Mouse (Mus musculus) inflammation-experienced regulatory T-cells, adult 6 months (primary cell): Measurements from ENCODE around the gene Rwdd3. TPM values are rescaled to one million over a fixed set of nuclear protein-coding genes. Genes with fewer than 3 reads are reported as not detected.

Source experiments
- ATAC-seq: one replicate; pipeline ENCODE4 v1.8.0; 2017
- polyA plus RNA-seq, 3 experiments: library from polyadenylated mRNA; unstranded; fragments of 100-300 nt; shearing (Covaris generic); gene quantifications; one replicate each; pipeline ENCODE4 v1.2.1; 2017

Rwdd3 gene
- polyA plus RNA-seq, 3 experiments from 2014 or later: 1.5 to 11.0 (median 9.7) TPM

DNA sequence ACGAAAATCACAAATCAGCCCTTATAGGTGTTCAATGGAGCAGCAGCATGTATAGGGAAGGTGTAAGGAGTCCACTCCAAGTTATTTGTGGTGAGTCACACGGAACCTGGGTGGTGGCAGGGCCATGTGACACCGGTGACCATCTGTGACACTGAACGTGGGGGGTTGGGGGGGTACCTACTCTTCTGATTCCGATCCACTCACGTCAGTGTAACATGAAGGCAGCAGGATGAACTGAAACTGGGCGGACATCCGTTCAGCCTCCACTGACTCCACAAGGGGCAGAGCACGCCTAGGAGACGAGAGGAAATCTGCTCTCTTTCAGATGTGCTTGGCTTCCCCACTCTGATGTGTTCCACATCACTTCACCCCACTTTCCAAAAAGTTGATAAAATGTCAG is 11.9 kb downstream of the Rwdd3 start:
- no peak for ATAC-seq

DNA sequence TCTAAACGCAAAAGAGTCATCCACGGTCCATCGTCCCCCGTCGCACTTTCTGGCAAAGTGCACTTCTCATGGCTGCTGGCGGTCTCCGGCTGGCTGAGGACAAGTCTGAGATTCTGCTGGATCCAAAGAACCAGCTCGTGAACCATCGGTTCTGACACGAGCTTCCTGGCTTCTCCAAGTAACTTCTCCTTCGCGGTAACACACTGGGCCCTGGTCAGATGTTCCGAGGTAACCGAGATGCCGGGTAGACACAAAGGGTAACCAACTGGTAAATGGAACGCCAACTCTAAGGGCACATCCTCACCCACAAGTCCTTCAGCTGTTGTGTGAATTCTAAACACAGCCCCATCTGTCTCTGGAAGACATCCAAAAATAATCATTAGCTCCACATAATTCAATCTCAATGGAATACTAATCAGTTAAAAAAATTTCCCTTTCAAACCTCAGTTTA is 12.6 kb downstream of the Rwdd3 start:
- no peak for ATAC-seq

DNA sequence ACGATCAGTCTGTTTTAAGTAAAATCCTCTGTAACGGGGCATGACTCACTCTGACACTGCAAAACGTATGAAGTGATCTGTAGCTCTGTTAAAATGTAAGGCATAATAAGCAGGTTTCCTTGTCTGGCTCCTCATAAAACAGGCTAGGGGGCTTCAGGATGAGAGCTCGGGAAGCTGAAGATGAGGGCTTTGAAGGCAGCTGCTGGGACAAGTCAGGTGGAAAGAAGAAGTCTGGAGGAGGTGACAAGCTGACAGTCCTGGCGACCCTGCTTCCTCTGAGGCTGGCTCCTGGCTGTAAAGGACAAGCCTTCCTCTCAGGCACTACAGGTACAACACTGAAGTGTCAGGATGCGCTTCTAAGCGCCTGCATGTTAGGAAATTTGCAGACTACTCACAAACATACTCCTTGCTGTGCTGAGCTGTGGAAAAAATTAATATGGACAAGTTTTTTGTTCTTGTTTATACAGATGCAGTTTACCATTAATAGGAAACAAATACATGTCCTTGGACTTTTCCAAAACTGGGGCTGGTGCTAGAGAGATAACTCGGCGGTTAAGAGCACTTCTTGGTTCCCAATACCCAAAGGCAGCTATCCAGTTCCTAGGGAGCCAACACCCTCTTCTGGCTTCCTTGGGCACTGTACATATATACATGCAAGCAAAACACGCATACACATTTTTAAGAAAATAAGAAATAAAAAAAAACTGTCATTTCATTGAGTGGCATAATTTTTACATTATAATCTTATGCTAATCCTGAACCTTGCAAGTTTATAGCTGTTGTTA is 13.8 kb downstream of the Rwdd3 start:
- no peak for ATAC-seq

DNA sequence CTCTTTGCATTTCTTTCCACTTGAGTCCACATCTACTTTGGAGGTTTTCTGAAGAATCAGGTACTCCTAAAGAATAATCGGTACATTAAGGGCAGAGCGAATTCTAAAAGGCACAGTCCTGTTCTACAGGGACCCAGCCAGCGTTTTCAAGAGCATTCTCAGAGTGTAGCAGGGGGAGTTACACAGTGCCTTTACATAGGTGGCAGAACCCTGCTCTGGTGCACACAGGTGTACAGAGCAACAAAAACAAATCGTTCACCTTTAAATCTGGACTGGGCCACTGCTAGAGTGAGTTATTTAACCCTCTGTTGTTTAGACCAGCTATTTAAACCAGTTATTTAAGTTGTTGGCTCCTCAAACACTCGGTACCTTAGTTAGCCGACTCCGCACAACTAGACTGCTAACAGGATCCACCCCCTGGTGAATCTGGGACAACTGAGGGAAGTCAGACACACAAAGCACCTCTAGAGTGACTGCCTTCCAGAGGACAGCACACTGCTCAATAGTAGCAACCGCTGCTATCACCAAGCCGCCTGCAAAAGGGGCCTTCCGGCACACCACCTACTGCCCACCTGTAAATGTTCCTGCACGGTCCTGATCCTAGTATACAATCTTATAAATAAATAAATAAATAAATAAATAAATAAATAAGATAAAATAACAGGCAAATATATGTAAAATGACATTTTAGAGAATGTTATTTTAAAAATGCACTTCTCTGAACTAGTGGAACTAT is 14.9 kb downstream of the Rwdd3 start:
- no peak for ATAC-seq

DNA sequence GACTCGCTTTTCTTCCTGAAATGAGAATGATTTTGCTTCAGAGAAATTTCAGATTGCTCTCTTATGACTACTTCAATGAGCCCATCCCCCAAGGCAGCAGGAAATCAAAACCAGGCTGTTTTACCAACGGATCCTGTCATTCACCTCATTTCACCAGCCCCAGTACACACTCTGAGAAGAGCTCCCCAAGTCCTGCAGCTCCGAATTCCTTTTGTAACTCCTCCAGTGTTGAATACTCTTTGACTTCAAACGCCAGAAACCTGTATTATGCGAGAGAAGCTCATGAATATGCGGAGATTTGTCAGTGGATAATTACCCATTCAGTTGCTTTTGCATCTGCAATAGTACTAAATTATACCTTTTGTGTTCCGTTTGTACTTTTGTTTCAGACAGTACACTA is 15.5 kb downstream of the Rwdd3 start:
- no peak for ATAC-seq

DNA sequence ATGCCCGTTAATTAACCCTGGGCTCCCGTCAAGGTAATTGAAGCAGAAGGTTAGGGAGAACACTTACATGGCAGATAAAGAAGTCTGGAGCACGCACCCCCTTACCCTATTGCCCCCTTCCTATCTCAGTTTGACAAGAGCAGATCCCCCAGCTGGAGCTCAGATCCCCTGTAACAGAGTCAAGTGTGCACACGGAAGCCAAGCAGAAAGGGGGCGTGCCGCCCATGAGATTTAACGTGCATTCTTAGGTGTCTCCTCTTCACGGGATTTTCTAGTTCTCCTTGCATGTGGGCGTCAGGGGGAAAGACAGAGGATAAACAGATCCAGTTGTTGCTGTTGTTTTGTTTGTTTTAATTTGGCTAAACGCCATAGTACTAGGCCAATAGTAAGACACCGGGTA is 37.6 kb downstream of the Rwdd3 start:
- ATAC-seq: no peak

DNA sequence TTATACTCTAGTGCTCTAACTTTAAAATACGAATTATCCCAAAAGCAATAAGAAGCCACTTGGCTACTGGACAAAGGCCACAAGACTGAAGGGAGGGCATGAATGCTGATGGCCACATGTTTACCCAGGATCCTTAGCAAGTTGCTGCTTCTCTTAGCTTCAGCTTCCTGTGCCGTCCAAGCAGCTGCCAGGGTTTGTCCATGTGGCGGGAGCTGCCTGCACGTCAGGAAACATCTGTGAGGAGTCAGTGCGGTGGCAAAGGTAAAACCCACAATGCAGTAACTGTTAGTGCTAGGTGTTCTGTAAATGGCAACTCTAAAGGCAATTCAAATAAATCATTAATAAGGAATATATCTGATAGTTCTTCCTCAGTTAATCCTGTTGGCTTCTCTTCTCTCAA is 38.5 kb downstream of the Rwdd3 start:
- ATAC-seq: no peak

DNA sequence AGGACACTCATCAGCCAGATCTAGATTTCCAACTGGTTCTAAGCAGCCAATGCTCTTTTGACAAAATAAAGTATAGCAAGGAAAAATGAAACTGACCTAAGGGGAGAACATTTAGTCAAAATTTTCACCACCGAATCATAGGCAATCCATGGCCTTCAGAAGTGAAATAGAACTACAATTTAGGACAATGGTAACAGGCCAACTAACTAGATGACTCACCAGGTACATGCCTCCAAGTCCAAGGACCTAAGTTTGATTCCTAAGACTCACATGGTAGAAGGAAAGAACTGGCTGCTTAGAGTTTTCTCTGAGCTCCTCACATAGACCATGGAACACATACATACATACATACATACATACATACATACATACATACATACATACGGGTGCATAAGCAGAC is 44.3 kb downstream of the Rwdd3 start:
- ATAC-seq: no peak

DNA sequence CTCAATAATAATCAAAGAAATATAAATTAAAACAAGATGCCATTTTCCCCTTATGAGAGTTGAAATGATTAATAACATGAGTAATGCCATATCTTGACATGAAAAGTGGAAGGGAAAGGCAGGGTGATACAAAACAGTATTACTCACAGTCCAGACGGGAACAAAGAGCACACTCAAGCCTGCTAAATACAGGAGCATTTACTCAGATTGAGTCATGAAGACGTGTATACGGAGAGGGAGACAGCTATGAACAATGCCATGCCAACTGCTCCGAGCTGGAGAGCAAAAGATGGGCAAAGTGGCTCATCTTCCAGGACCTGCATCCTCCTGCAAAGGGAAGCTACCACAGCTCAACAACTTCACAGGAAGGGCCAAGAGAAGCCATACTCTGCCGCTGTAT is 45.0 kb downstream of the Rwdd3 start:
- ATAC-seq: no peak

DNA sequence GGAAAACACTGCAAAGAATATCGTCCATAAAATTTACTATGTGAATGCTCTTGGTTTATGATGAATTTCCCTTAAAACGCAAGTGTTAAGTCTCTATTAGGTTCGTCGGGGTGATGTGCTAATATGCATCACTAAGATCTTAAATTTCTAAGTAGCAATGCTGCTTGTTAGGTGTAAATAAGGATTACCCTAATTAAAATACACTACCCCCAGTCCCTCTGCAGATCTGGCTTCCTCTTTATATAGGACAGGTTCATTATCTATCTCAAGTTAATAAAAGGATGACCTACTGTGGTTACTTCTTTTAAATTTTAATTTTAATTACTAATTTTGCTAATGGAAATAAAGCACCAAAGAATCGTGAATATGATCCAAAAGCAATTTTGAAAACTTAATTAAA is 50.4 kb downstream of the Rwdd3 start:
- ATAC-seq: no peak

DNA sequence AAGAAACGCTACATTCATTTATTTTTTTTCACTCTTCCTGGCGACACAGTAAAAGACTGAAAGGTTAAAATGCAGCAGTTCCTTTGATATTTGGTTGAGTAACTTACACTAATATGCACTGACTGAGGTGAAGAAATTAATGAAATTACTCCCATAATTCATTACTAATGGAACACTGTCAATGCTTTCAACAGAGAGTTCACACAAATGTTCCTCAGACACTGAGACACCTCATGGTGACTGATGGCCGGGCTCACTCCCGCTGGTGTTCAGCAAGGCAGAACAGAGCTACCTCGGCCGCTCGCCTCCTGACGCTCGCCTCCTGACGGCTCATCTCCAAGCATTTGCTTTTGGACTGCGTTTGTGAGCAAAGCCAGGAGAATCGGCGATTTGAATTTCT is 54.9 kb downstream of the Rwdd3 start:
- no peak for ATAC-seq

DNA sequence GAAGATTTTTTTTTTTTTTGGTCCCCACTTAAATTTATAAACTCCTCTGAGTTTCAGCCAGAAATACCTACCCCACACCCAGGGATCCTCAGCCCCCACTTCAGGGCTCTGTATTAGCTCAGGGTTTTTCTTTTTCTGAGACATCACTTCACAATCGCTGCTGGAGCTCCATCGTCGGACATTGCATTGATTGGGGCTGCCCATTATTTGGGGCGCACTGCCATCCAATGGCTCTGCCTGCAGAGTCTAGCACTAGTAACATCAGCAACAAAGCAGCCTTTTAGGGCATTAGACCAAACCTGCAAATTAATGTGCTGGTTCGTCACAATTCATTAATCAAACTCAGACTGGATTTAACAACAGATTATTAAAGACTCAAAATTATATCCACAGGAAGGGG is 55.4 kb downstream of the Rwdd3 start:
- no peak for ATAC-seq

DNA sequence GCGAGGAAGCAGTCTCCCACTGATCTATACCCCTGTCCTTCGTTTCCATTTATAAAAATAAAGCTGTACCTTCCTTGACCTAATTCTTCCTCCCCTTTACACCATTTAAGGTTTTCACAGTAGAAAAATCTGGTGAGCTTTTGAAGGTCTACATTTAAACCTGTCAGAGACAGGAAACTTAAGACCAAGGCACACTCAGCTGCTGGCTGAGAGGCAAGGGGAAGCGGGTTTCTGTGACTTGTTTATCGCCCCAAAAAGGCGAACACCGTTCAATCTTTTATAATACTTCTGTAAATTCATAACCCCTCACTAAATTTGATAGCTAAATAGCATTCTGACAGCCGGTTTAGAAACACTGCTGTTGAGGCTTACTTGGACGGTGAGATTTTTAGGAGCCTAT is 60.4 kb downstream of the Rwdd3 start:
- ATAC-seq: no peak

DNA sequence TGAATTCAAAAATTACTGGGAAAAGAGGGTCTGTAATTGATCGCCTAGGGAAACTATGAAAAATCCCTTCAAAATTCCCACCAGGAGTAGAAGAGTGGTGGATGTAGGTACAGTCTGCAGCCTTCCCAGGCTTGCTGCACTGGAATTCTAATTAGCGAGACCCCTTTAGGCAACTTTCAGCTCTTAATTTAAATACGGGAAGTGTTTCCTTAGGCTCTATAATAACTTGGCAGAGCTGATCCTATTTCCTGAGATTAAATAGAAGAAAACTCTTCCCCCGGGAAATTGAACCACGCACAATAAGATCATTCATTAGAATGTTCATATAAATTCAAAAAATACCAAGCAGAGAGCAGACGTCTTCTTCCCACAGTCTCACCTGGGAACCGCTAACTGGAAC is 61.1 kb downstream of the Rwdd3 start:
- no peak for ATAC-seq

DNA sequence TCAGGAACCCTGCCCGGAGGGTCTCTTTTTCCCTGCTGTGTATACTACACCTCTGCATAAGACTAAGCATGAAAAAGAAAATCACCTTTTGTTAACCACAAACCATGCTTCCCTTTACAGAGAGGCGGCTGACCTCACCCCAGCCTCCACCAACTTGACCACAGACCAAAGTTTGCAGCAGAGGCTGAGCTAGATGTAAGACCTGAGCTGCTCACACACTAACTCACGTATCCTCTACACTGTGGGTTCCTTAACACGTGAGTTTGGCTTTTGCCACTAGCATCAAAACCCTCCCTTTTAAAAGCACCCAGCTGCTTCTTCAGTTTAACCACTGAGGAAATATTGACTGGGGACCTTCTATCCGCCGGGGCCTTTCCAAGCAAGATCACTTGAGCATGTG is 64.0 kb downstream of the Rwdd3 start:
- ATAC-seq: no peak

DNA sequence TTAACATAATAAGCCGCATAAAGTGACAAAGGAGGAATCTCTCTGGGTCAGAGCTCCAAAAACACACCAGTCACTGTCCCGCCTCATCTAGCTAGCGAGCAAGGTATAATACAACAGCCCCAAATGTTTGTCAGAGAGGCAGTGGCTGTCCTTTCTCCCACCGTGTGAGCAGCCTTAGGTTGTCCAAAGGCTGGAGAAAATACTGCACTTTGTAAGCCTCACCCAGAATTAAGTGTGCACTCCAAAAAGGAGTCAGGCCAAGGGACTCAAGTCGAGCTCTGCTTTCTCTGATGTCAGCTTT is 66.1 kb downstream of the Rwdd3 start:
- ATAC-seq: no peak

Other genes starting within 250 kb of the Rwdd3 start
- not detected for gene Tmem56, start 111.4 kb upstream of the Rwdd3 start, polyA plus RNA-seq
- gene Alg14, start 120.1 kb upstream of the Rwdd3 start, polyA plus RNA-seq: 10 to 100 TPM; 18.1 to 24.6 (median 21.3) TPM